Mouse (Mus musculus) liver, postnatal 0 days (tissue): Measurements from ENCODE around the gene Fam166a.

Experiments used
- CTCF ChIP-seq: sonication (generic); IDR thresholded peaks from 2 replicates; pipeline ENCODE4 v1.5.1; 2016; ENCODE audit warnings: antibody characterized with exemption, low read depth
- EP300 ChIP-seq: IDR thresholded peaks from 2 replicates; pipeline ENCODE4 v1.6.1; 2016; ENCODE audit warnings: antibody characterized with exemption, low read depth, mild to moderate bottlenecking

- TF ChIP-seq EP300 (no peak), CTCF (no peak)
Measured at GRCm38 (mm10) chr2:25207593-25207992, 11.0 kb upstream of the Fam166a start.
